Mouse (Mus musculus): Measurements from ENCODE around the gene Cox7b2. TPM values are rescaled to one million over a fixed set of nuclear protein-coding genes. Genes with fewer than 3 reads are reported as not detected.
"Not testable (repeated sequence)": the region's sequence is repeated elsewhere in the genome, so short reads cannot be mapped to it uniquely, and the experiment has no call there.

Gene Cox7b2
- polyA plus RNA-seq (2011; ENCODE audit: insufficient read depth, insufficient read length, low replicate concordance, missing spikeins), result not detected in 2 replicates

DNA sequence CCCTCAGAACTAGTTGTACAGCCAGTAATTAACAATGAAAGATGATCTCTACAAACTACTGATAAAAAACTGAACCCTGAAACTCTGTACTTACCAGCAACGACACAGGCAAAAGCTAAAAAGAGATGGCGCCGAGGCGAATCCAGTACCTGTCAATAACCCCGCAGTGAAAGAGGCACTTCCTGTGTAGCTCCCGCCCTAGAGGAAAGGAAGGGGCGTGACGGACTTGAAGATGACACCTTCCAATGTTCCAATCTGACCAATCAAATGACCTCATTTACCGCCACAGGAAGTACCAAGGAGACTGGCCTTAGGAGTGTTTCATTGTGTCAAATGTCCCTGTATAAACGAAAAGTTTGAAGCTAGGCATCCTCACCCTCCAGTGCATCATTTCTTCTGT, at the start of gene Cox7b2:
Gene Cox7b2 (minus strand): TSS at position 127 of the 400 bp plus-strand sequence.
- Histone ChIP-seq H3K4me3 (replicated peaks; ENCODE audit: control insufficient read depth, low read depth, low read length) (no peak within 1 kb of the TSS), H3K27ac (ENCODE audit: control insufficient read depth, insufficient read depth, low read depth, low read length, poor library complexity) (no peak within 1 kb of the TSS), H3K4me1 (ENCODE audit: control insufficient read depth, insufficient read depth, low read length) (no peaks in the 10 kb centered on the region)
- no peak for TF ChIP-seq POLR2A (IDR thresholded peaks at IDR 0.05; ENCODE audit: borderline replicate concordance, control insufficient read depth, low read depth, low read length)
- no peak for TF ChIP-seq CTCF (IDR thresholded peaks at IDR 0.05; ENCODE audit: control insufficient read depth, insufficient read depth, low read length)
- WGBS, result 86% methylated on average over 10 of the region's 10 CpGs

DNA sequence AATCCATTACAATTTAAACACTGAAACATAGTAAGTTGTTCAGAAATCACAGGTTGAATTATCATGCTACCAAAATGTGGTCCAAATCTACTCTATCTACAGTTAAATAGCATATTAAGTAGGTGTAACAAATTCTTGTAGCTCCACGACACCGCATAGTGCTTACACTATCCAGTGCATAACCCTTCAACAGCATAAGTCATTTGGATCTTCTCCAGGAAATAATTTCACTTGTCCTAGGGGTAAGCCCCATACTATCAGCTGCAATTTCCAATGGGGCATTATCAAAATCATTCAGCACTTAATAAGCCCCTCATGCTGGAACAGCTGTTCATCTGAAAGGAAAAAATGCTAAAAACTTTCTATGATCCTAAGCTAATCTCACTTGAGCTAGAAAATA, 47.3 kb upstream of the Cox7b2 start:
- Histone ChIP-seq H3K4me1 (ENCODE audit: control insufficient read depth, insufficient read depth, low read length) (no peaks in the 10 kb centered on the region), H3K27ac (ENCODE audit: control insufficient read depth, insufficient read depth, low read depth, low read length, poor library complexity) (no peak overlapping the region), H3K4me3 (replicated peaks; ENCODE audit: control insufficient read depth, low read depth, low read length) (no peak overlapping the region)
- no peak for TF ChIP-seq CTCF (IDR thresholded peaks at IDR 0.05; ENCODE audit: control insufficient read depth, insufficient read depth, low read length)
- TF ChIP-seq POLR2A (IDR thresholded peaks at IDR 0.05; ENCODE audit: borderline replicate concordance, control insufficient read depth, low read depth, low read length), result no peak
- WGBS, result 88% methylated on average over 2 of the region's 2 CpGs

DNA sequence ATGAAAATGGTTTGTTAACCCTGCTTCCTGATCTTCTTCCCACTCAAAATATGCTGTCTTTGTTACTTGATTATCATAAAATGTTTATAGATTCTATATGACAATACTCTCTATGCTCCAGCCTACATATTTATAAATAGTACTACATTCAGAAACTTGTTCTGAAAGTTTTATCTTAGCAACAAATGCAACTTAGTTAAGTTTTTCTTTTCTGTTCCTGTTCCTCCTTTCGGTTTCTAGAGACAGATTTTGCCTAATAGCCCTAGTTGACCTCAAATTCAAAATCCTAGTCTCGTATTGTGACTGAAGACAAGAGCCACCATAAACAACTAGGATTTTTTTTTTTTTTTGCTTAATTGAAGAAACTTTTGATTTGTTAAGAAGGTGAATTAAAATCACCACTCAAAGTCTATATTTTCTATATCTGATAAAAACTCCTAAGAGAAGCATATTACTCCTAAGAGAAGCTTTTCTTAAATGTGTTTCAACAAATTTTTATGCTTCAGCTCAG, 45.8 kb upstream of the Cox7b2 start:
- no peak overlapping the region for H3K27ac ChIP-seq (ENCODE audit: control insufficient read depth, insufficient read depth, low read depth, low read length, poor library complexity)
- 62% methylated on average over 2 of the region's 2 CpGs for WGBS
- TF ChIP-seq POLR2A (IDR thresholded peaks at IDR 0.05; ENCODE audit: borderline replicate concordance, control insufficient read depth, low read depth, low read length) (no peak), CTCF (IDR thresholded peaks at IDR 0.05; ENCODE audit: control insufficient read depth, insufficient read depth, low read length) (no peak)
- no peak overlapping the region for H3K4me3 ChIP-seq (replicated peaks; ENCODE audit: control insufficient read depth, low read depth, low read length)
- no peaks in the 10 kb centered on the region for H3K4me1 ChIP-seq (ENCODE audit: control insufficient read depth, insufficient read depth, low read length)

DNA sequence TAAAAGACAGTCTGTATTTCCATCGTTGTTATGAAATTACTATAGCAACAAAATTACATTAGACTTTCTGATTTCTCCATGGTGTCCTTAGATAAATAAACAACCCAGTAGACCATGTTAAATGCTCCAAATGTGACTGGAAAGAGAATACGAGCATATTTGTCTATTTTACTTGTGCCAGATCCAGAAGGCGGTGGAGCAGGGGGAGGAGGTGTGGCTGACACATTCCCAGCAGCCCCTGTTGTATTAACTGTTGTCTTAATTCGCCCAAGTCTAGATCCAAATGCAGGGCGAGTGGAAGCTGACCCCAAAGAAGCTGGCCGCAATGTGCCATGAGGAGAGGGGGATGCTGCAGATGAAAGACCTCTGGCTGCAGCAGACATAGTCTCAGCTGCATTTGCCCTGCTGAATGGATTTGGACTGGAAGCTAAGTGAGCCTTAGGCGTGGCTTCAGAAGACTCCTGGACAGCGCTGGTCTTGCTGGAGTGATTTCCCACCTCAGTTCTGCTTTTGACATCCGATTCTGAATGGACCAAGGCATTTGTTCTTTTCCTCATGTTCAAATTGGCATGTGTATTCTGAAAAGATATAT, 23.7 kb upstream of the Cox7b2 start:
- H3K4me1 ChIP-seq (ENCODE audit: control insufficient read depth, insufficient read depth, low read length), result no peaks in the 10 kb centered on the region
- H3K4me3 ChIP-seq (replicated peaks; ENCODE audit: control insufficient read depth, low read depth, low read length), result no peak overlapping the region
- WGBS, result 70% methylated on average over 9 of the region's 9 CpGs
- TF ChIP-seq POLR2A (IDR thresholded peaks at IDR 0.05; ENCODE audit: borderline replicate concordance, control insufficient read depth, low read depth, low read length) (no peak), CTCF (IDR thresholded peaks at IDR 0.05; ENCODE audit: control insufficient read depth, insufficient read depth, low read length) (no peak)
- no peak overlapping the region for H3K27ac ChIP-seq (ENCODE audit: control insufficient read depth, insufficient read depth, low read depth, low read length, poor library complexity)

DNA sequence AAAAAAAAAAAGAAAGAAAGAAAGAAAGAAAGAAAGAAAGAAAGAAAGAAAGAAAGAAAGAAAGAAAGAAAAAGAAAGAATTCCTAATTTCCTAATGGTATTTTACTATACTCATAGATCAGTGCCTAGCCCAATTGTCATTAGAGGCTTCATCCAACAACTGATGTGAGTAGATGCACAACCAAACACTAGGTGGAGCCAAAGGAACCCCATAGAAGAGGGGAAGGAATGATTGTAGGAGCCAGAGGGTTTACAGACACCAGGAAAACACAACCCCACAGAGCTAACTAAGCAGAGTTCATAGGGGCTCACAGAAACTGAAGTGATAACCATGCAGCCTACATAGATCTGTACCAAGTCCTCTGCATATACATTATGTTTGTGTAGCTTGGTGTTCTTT, 2.5 kb downstream of the Cox7b2 start:
- Histone ChIP-seq H3K27ac (ENCODE audit: control insufficient read depth, insufficient read depth, low read depth, low read length, poor library complexity) (no peak overlapping the region), H3K4me3 (replicated peaks; ENCODE audit: control insufficient read depth, low read depth, low read length) (no peak overlapping the region), H3K4me1 (ENCODE audit: control insufficient read depth, insufficient read depth, low read length) (no peaks in the 10 kb centered on the region)
- TF ChIP-seq POLR2A (IDR thresholded peaks at IDR 0.05; ENCODE audit: borderline replicate concordance, control insufficient read depth, low read depth, low read length) (no peak), CTCF (IDR thresholded peaks at IDR 0.05; ENCODE audit: control insufficient read depth, insufficient read depth, low read length) (no peak)

DNA sequence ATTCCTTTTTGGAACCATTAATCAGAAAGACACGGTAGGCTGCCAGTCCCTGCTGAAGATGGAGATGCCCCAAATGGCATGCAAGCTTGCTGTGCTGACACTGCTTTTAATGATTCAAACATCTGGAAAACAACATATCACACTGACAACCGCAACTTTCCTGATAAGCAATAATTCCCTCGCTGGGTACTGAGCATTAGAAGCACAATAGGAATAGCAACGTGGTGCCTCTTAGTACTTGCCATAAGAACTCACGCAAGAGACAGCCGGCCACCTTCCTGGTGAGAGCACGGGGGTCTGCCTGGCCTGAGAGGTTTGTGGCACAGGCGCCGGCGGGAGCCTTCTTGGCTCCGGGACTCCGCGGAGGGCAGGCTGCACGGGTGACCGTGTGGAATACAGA, 22.5 kb downstream of the Cox7b2 start:
- not testable (repeated sequence) for H3K4me1 ChIP-seq (ENCODE audit: control insufficient read depth, insufficient read depth, low read length); H3K27ac ChIP-seq (ENCODE audit: control insufficient read depth, insufficient read depth, low read depth, low read length, poor library complexity); H3K4me3 ChIP-seq (replicated peaks; ENCODE audit: control insufficient read depth, low read depth, low read length)
- 83% methylated on average over 10 of the region's 15 CpGs for WGBS

DNA sequence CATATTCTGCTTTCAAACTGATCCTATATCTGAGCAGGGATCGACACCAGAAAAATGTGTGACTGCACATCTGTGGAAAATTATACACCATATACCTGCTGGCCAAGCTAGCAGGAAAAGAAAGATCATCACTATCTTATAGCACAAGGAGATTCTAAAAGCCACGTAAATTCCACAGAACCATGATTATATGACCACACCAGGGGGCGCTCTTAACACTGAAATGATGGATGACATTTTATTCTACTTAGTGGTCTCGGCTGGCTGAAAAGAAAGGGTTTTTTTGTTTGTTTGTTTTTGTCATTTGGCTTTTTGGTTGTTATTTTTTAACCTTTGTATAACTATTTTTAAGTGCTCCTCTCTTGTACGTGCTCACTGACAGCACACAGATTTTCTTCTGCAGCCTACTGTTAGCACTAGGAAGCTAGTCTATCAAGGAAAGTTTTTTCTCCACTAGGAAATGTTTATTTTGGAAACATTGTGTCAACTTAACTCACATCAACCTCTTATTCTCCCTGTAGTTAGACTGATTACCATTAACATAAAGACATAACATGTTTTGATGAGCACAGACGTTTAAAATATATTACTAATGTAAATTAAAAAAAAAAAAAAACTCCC, 45.8 kb downstream of the Cox7b2 start:
- Histone ChIP-seq H3K27ac (ENCODE audit: control insufficient read depth, insufficient read depth, low read depth, low read length, poor library complexity) (no peak overlapping the region), H3K4me3 (replicated peaks; ENCODE audit: control insufficient read depth, low read depth, low read length) (no peak overlapping the region), H3K4me1 (ENCODE audit: control insufficient read depth, insufficient read depth, low read length) (no peaks in the 10 kb centered on the region)
- TF ChIP-seq POLR2A (IDR thresholded peaks at IDR 0.05; ENCODE audit: borderline replicate concordance, control insufficient read depth, low read depth, low read length) (no peak), CTCF (IDR thresholded peaks at IDR 0.05; ENCODE audit: control insufficient read depth, insufficient read depth, low read length) (no peak)
- WGBS, result 20% methylated on average over 6 of the region's 6 CpGs

DNA sequence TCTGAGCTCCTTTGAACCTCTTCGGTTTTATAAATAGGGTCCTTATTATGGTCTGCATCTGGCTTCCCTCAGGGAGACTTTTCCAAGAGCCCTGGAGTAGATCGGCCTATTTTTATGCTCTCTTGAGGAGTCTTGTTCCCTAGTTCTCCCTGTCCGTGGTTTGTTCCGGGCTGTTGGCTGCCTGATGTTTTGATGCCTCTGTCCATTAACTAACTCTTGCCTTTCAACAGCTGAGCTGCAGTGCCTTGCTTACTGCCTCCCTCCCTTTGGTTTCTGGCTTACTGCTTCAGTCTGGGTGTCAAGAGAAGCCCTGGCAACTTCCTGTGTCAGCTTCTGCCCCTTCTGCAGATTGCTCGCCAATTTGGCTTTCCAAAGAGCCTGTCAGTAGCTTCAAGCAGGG, 52.4 kb downstream of the Cox7b2 start:
- Histone ChIP-seq H3K4me1 (ENCODE audit: control insufficient read depth, insufficient read depth, low read length) (no peaks in the 10 kb centered on the region), H3K4me3 (replicated peaks; ENCODE audit: control insufficient read depth, low read depth, low read length) (no peak overlapping the region), H3K27ac (ENCODE audit: control insufficient read depth, insufficient read depth, low read depth, low read length, poor library complexity) (no peak overlapping the region)
- WGBS, result 62% methylated on average over 5 of the region's 5 CpGs
- no peak for TF ChIP-seq CTCF (IDR thresholded peaks at IDR 0.05; ENCODE audit: control insufficient read depth, insufficient read depth, low read length)
- no peak for TF ChIP-seq POLR2A (IDR thresholded peaks at IDR 0.05; ENCODE audit: borderline replicate concordance, control insufficient read depth, low read depth, low read length)

Data from bone marrow, adult 2 months (tissue).